Mouse (Mus musculus) myocyte (in vitro differentiated cells): ENCODE data around the gene Olfr1271. TPM values are rescaled to one million over a fixed set of nuclear protein-coding genes. Genes with fewer than 3 reads are reported as not detected.
"Not testable (repeated sequence)": the region's sequence is repeated elsewhere in the genome, so short reads cannot be mapped to it uniquely, and the experiment has no call there.

Source experiments
- H3K27me3 ChIP-seq: one replicate; pipeline ENCODE4 v1.6.1; 2011; ENCODE audit not compliant: control insufficient read depth, insufficient read depth, insufficient read length
- H3K36me3 ChIP-seq: one replicate; pipeline ENCODE4 v1.6.1; 2011; ENCODE audit not compliant: control insufficient read depth, insufficient read depth
- H3K4me2 ChIP-seq: one replicate; pipeline ENCODE4 v1.6.1; 2011; ENCODE audit warnings: low read depth, control low read depth
- H3K4me3 ChIP-seq: one replicate; pipeline ENCODE4 v1.5.1; 2011; ENCODE audit warnings: mild to moderate bottlenecking, control low read depth, moderate library complexity
- H3K79me2 ChIP-seq: one replicate; pipeline ENCODE4 v1.6.1; 2011; ENCODE audit not compliant: control insufficient read depth, insufficient read depth
- H3ac ChIP-seq: one replicate; pipeline ENCODE4 v1.6.1; 2011; ENCODE audit not compliant: control insufficient read depth, insufficient read length
- CEBPB ChIP-seq: IDR thresholded peaks from 2 replicates; pipeline ENCODE4 v1.6.1; 2011; ENCODE audit warnings: mild to moderate bottlenecking, moderate library complexity; ENCODE audit not compliant: poor library complexity, insufficient read depth, severe bottlenecking
- E2F4 ChIP-seq: IDR thresholded peaks from one replicate; pipeline ENCODE4 v1.6.1; 2011; ENCODE audit warnings: mild to moderate bottlenecking, control low read depth, moderate library complexity; ENCODE audit not compliant: insufficient read depth
- MAX ChIP-seq: IDR thresholded peaks from one replicate; pipeline ENCODE4 v1.6.1; 2011; ENCODE audit warnings: low read depth, mild to moderate bottlenecking, control low read depth
- MYOD1 ChIP-seq, 3 experiments: IDR thresholded peaks; one replicate each; pipeline ENCODE4 v1.6.1; 2011; ENCODE audit warnings: control low read depth in 2 of 3, low read depth in 2 of 3, mild to moderate bottlenecking in 2 of 3, moderate library complexity in 1 of 3; ENCODE audit not compliant: insufficient read length in 2 of 3, control insufficient read depth in 1 of 3
- MYOG ChIP-seq, 3 experiments: IDR thresholded peaks; one replicate each; pipeline ENCODE4 v1.6.1; 2011; ENCODE audit warnings: control low read depth in 2 of 3, low read depth in 2 of 3, mild to moderate bottlenecking in 2 of 3; ENCODE audit not compliant: insufficient read length in 2 of 3, control insufficient read depth in 1 of 3, insufficient read depth in 1 of 3
- POLR2A ChIP-seq: IDR thresholded peaks from one replicate; pipeline ENCODE4 v1.6.1; 2011; ENCODE audit warnings: low read depth, mild to moderate bottlenecking, control low read depth, moderate library complexity; ENCODE audit not compliant: insufficient read length
- POLR2AphosphoS2 ChIP-seq: IDR thresholded peaks from one replicate; pipeline ENCODE4 v1.6.1; 2011; ENCODE audit warnings: low read depth, control low read depth; ENCODE audit not compliant: insufficient read length
- REST ChIP-seq: IDR thresholded peaks from one replicate; pipeline ENCODE4 v1.6.1; 2011; ENCODE audit warnings: mild to moderate bottlenecking, control low read depth, moderate library complexity; ENCODE audit not compliant: insufficient read depth, insufficient read length
- SRF ChIP-seq: IDR thresholded peaks from one replicate; pipeline ENCODE4 v1.6.1; 2011; ENCODE audit warnings: low read depth; ENCODE audit not compliant: control insufficient read depth, insufficient read length
- TCF12 ChIP-seq: IDR thresholded peaks from one replicate; pipeline ENCODE4 v1.6.1; 2011; ENCODE audit warnings: mild to moderate bottlenecking, control low read depth; ENCODE audit not compliant: poor library complexity, insufficient read depth, severe bottlenecking
- TCF3 ChIP-seq: IDR thresholded peaks from one replicate; pipeline ENCODE4 v1.6.1; 2011; ENCODE audit warnings: low read depth, control low read depth; ENCODE audit not compliant: insufficient read length
- USF1 ChIP-seq: IDR thresholded peaks from one replicate; pipeline ENCODE4 v1.6.1; 2011; ENCODE audit warnings: low read depth, mild to moderate bottlenecking, control low read depth, moderate library complexity
- polyA plus RNA-seq: library from polyadenylated mRNA; unstranded; fragments of >200 nt; fragmentation: generic; extraction: Trizol; gene quantifications from one replicate; pipeline ENCODE4 v1.2.1, GENCODE M21; 2012; ENCODE audit warnings: missing spikeins

Gene Olfr1271
- polyA plus RNA-seq = not detected

GRCm38 (mm10) chr2:90270932-90271331 lies at the start of gene Olfr1271:
Gene Olfr1271, minus strand, starts transcription at chr2:90271032.
- TF ChIP-seq REST (no peak), POLR2A (no peak), E2F4 (no peak), TCF12 (no peak), MYOD1 (IDR thresholded peaks at IDR 0.05; ENCODE audit: control insufficient read depth in 1 of 3, insufficient read length in 2 of 3, low read depth in 2 of 3) (no peak)

GRCm38 (mm10) chr2:90292741-90293140 lies 21.9 kb upstream of the Olfr1271 start, which contains the start of gene Olfr1272:
Gene Olfr1272, minus strand, starts transcription at chr2:90292841.
- no peaks in the 10 kb centered on the region for H3K79me2 ChIP-seq
- H3K36me3 ChIP-seq = no peaks in the 10 kb centered on the region
- TF ChIP-seq MYOG (IDR thresholded peaks at IDR 0.05; ENCODE audit: control insufficient read depth in 1 of 3, insufficient read depth in 1 of 3, insufficient read length in 2 of 3, low read depth in 2 of 3) (no peak), SRF (no peak), POLR2AphosphoS2 (no peak), MAX (no peak), CEBPB (no peak), USF1 (no peak), REST (no peak), E2F4 (no peak), TCF3 (no peak), MYOD1 (IDR thresholded peaks at IDR 0.05; ENCODE audit: control insufficient read depth in 1 of 3, insufficient read length in 2 of 3, low read depth in 2 of 3) (no peak)
- no peak within 1 kb of the TSS for H3ac ChIP-seq
- H3K4me3 ChIP-seq = no peak within 1 kb of the TSS
- no peak within 1 kb of the TSS for H3K4me2 ChIP-seq
- no peaks in the 10 kb centered on the region for H3K27me3 ChIP-seq

More at GRCm38 (mm10) chr2:90270932-90271331, at the start of gene Olfr1271:
- Histone ChIP-seq H3K4me3 (no peak within 1 kb of the TSS), H3ac (no peak within 1 kb of the TSS), H3K27me3 (no peaks in the 10 kb centered on the region), H3K36me3 (no peaks in the 10 kb centered on the region), H3K79me2 (no peaks in the 10 kb centered on the region), H3K4me2 (no peak within 1 kb of the TSS)

- H3ac ChIP-seq = no peak within 1 kb of the TSS
- TF ChIP-seq USF1 (no peak), MYOD1 (IDR thresholded peaks at IDR 0.05; ENCODE audit: control insufficient read depth in 1 of 3, insufficient read length in 2 of 3, low read depth in 2 of 3) (no peak), E2F4 (no peak), MYOG (IDR thresholded peaks at IDR 0.05; ENCODE audit: control insufficient read depth in 1 of 3, insufficient read depth in 1 of 3, insufficient read length in 2 of 3, low read depth in 2 of 3) (no peak), POLR2AphosphoS2 (no peak), TCF12 (no peak), MAX (no peak), CEBPB (no peak), REST (no peak), TCF3 (no peak), SRF (no peak), POLR2A (no peak)
Observed at GRCm38 (mm10) chr2:90257492-90257891, 13.3 kb downstream of the Olfr1271 start, which contains the start of gene Olfr142. Gene Olfr142, minus strand, starts transcription at chr2:90257592.

GRCm38 (mm10) chr2:90224393-90224792 lies 46.4 kb downstream of the Olfr1271 start, which contains the start of gene Olfr1506:
Gene Olfr1506, minus strand, starts transcription at chr2:90224493.
- H3K27me3 ChIP-seq, H3K4me2 ChIP-seq, H3K36me3 ChIP-seq, H3ac ChIP-seq, H3K4me3 ChIP-seq, H3K79me2 ChIP-seq: not testable (repeated sequence)

More at GRCm38 (mm10) chr2:90257492-90257891, 13.3 kb downstream of the Olfr1271 start, which contains the start of gene Olfr142:
- Histone ChIP-seq H3K36me3 (no peaks in the 10 kb centered on the region), H3K27me3 (no peaks in the 10 kb centered on the region), H3K79me2 (no peaks in the 10 kb centered on the region), H3K4me3 (no peak within 1 kb of the TSS), H3K4me2 (no peak within 1 kb of the TSS)

Other genes starting within 250 kb of the Olfr1271 start
- gene Olfr1264, start 245.5 kb downstream of the Olfr1271 start, polyA plus RNA-seq = not detected
- not detected for gene Olfr1265, start 235.7 kb downstream of the Olfr1271 start, polyA plus RNA-seq
- not detected for gene Olfr140, start 207.4 kb downstream of the Olfr1271 start, polyA plus RNA-seq
- not detected for gene Olfr1269, start 149.6 kb downstream of the Olfr1271 start, polyA plus RNA-seq
- not detected for gene Olfr32, start 128.7 kb downstream of the Olfr1271 start, polyA plus RNA-seq
- not detected for gene Olfr1270, start 117.9 kb downstream of the Olfr1271 start, polyA plus RNA-seq
- not detected for gene Olfr1506, start 46.5 kb downstream of the Olfr1271 start, polyA plus RNA-seq
- gene Olfr142, start 13.4 kb downstream of the Olfr1271 start, polyA plus RNA-seq = not detected
- gene Olfr1272, start 21.8 kb upstream of the Olfr1271 start, polyA plus RNA-seq = not detected
- not detected for gene Gm13769, start 51.2 kb upstream of the Olfr1271 start, polyA plus RNA-seq
- not detected for gene Olfr1274-ps, start 127.7 kb upstream of the Olfr1271 start, polyA plus RNA-seq